Mouse (Mus musculus): ENCODE measurements around the gene Card19. TPM values are rescaled to one million over a fixed set of nuclear protein-coding genes. Genes with fewer than 3 reads are reported as not detected.

Card19 gene
- total RNA-seq, 2 experiments from 2014 or later: 9.9 to 14.1 TPM

Other genes with a start within 250 kb of the Card19 start
- gene Fam120a, start 248.0 kb downstream of the Card19 start, total RNA-seq (2021): 100 to 1,000 TPM; 127 to 130 TPM
- gene Wnk2, start 68.0 kb downstream of the Card19 start, total RNA-seq (2021): 100 to 1,000 TPM; 112 to 118 TPM
- gene Ninj1, start 28.6 kb downstream of the Card19 start, total RNA-seq (2021): 10 to 100 TPM; 19.5 to 28.5 TPM
- gene Susd3, start 32.7 kb upstream of the Card19 start, total RNA-seq (2021): 1 to 10 TPM; 2.5 to 5.0 TPM
- gene Fgd3, start 104.3 kb upstream of the Card19 start, total RNA-seq (2021): 1 to 10 TPM; 6.7 to 7.0 TPM
- gene Bicd2, start 125.5 kb upstream of the Card19 start, total RNA-seq (2021): 10 to 100 TPM; 43.2 to 44.1 TPM
- 10 to 100 TPM; 12.8 to 14.2 TPM for gene Ippk, start 205.2 kb upstream of the Card19 start, total RNA-seq (2021)

Measured in left cerebral cortex, postnatal 14 days (tissue).